Mouse (Mus musculus): ENCODE results near the gene Xirp1. TPM values are rescaled to one million over a fixed set of nuclear protein-coding genes. Genes with fewer than 3 reads are reported as not detected.

The Xirp1 gene
- polyA plus RNA-seq, 1 experiment, result not detected

- no peak for TF ChIP-seq GATA1 (IDR thresholded peaks at IDR 0.05; ENCODE audit: low read length)
Observed at GRCm38 (mm10) chr9:120002893-120003292, 20.5 kb downstream of the Xirp1 start.

- TF ChIP-seq GATA1 (IDR thresholded peaks at IDR 0.05; ENCODE audit: low read length), result no peak
Observed at GRCm38 (mm10) chr9:120001945-120002725, 21.3 kb downstream of the Xirp1 start.

DNA sequence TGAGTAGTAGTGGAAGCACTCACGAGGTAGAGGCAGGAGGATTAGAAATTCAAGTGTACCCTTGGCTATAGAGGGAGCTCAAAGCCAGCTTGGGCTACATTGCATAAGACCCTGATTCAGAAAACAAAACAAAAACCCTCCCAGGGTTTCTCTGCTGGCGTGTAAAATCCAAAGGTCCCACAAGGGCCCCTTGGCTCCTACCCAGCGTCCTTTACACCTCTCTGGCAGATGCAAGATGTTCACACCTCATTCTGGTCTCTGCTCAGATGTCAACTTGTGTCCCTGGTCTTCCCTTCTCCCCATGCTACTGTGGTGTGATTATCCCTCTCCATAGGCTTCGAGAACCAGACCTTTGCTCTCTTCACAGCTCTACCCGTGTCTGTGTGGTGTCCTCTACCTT is 22.6 kb downstream of the Xirp1 start:
- no peak for TF ChIP-seq GATA1 (IDR thresholded peaks at IDR 0.05; ENCODE audit: low read length)

- no peak for TF ChIP-seq GATA1 (IDR thresholded peaks at IDR 0.05; ENCODE audit: low read length)
Observed at GRCm38 (mm10) chr9:119999636-120000035, 23.8 kb downstream of the Xirp1 start.

DNA sequence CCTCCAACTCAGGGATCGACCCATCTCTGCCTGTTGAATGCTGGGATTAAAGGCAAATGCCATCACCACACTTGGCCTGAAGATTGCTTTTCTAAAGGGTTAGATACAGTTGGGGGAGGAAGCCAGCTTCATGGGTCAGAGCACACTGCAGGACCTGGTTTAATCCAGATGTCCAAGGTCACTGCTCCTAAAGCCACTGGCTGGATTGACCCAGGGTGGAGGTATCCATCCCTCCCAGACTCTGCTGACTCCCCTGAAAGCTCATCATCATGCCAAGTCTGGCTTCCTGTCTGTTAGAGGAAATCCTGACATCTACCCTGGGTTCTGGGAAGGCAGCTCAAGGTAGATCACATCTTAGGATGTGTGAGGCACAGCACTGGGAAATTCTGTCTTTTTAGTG is 24.6 kb downstream of the Xirp1 start:
- TF ChIP-seq GATA1 (IDR thresholded peaks at IDR 0.05; ENCODE audit: low read length), result no peak

- no peak for TF ChIP-seq GATA1 (IDR thresholded peaks at IDR 0.05; ENCODE audit: low read length)
Observed at GRCm38 (mm10) chr9:119996080-119996479, 27.3 kb downstream of the Xirp1 start.

DNA sequence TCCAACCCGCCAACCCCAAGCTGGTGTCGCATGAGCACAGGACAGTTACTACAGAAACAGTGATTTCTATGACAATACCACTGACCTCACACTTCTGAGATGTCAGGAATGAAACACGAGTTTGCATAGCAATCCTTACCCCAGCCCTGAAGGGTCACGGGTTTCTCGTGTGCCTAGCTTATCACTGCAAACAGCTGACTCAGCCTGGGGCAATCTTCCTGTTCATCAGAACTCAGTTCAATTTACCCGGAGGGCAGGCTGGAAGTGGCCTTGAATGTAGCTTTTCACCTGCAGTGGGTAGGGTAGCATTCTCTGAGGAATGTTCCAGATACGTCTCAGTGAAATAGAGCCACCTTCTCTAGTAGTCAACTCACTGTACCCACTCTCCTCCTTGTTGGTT is 29.2 kb downstream of the Xirp1 start:
- TF ChIP-seq GATA1 (IDR thresholded peaks at IDR 0.05; ENCODE audit: low read length), result no peak

DNA sequence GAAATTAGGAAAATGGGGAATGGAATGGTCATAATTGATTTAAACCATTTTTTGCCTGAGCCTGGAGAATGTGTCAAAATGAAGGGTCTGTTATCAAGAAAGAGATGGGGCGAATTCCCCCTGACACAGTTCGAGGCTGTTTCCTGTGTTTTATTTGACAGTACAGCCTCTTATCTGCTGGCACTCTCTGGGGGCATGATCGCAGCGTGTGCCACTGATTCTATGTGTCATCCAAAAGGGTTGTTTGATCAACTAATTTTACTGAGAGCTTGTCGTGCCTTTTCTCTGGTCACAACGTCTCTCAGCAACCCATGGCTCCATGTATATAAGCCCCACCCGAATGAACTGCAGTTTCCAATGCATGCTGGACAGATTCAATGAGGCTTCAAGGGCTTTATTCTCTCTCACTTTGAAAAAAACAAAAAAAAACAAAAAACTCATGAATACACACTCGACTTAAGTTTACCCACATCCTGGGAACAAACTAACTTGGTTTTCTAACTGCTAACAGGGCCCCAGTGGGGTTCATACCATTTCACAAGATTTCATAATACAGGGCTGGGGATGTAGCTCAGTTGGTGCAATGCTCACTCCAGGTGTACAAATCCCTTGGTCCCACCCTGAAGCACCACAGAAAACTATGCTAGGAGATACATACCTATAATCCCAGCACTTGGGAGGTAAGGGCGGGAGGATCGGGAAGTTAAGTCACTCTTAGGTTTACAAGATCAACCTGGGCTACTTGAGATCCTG is 30.1 kb downstream of the Xirp1 start:
- no peak for TF ChIP-seq GATA1 (IDR thresholded peaks at IDR 0.05; ENCODE audit: low read length)

DNA sequence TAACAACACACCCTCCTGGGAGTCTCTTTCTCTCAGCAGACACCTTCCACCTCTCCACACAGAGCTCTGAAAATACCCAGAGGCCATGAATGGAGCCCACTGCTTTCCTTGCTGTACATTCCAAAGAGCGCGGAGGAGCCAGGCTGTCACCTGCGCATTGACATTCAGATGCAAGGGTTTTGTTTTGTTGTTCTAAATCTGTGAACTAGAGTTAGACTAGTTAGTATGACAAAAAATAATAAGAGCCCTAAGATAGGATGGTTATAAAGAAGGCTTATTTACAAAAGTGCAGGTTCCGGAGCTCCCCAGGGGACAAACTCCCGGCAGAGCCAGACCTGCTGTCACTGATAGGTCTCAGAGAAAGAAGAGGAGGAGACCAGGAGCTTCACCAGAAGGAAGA is 32.1 kb downstream of the Xirp1 start:
- TF ChIP-seq GATA1 (IDR thresholded peaks at IDR 0.05; ENCODE audit: low read length), result no peak

DNA sequence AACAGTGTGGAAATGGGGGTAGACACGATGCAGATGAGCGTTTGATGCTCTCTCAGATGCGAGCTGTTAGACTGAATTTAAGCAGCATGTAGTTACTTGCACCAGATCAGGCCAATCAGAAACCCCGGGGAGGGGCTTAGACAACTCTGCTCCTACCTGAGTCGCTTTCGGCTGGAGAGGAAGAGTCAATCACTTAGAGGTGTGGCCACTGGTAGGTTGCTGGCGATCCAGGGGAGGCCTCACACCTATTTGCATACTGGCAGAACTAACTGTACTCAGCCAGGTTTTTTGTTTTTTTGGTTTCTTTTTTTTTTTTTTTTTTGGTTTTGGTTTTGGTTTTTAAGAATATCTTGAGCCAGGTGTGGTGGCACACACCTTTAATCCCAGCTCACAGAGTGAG is 35.1 kb downstream of the Xirp1 start:
- no peak for TF ChIP-seq GATA1 (IDR thresholded peaks at IDR 0.05; ENCODE audit: low read length)

GRCm38 (mm10) chr9:119985881-119986574 is 37.4 kb downstream of the Xirp1 start:
- TF ChIP-seq GATA1 (IDR thresholded peaks at IDR 0.05; ENCODE audit: low read length), result no peak

- no peak for TF ChIP-seq GATA1 (IDR thresholded peaks at IDR 0.05; ENCODE audit: low read length)
Observed at GRCm38 (mm10) chr9:119984536-119985011, 38.8 kb downstream of the Xirp1 start, which contains the start of gene Csrnp1. Gene Csrnp1, minus strand, starts transcription at chr9:119984658.

- no peak for TF ChIP-seq GATA1 (IDR thresholded peaks at IDR 0.05; ENCODE audit: low read length)
Observed at GRCm38 (mm10) chr9:119983585-119984535, 39.5 kb downstream of the Xirp1 start.

DNA sequence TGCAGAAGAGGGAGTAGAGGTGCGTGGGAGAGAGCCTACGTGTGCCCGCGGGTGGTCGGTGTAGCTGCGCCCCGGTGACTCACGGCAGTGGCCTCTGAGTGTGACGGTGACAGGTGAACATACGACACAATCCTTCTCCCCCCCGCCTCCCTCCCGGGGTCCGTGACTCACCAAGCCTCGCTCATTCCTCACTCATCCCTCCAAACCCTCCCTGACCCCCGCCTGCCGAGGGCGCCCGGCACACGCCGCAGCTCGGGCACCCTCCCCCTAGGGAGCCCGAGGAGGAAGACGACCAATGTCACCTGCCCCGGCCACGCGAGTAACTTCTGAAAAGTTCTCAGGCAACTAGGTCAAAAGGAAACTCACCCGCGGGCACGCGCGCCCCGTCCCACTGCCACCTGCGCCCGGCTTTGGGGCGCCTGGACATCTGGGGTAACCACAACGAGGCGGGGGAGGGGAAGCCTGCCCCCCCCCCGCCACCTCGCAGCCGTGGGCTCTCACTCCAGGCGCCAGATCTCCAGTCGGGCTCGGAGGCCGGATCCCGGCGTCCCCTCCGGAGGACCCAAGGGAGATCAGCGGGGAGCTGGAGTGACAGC is 40.3 kb downstream of the Xirp1 start:
- no peak for TF ChIP-seq GATA1 (IDR thresholded peaks at IDR 0.05; ENCODE audit: low read length)

Data from G1E-ER4 (cell line).